15 mouse cellular contexts compared by ENCODE assay signal in the genomic region with DNA sequence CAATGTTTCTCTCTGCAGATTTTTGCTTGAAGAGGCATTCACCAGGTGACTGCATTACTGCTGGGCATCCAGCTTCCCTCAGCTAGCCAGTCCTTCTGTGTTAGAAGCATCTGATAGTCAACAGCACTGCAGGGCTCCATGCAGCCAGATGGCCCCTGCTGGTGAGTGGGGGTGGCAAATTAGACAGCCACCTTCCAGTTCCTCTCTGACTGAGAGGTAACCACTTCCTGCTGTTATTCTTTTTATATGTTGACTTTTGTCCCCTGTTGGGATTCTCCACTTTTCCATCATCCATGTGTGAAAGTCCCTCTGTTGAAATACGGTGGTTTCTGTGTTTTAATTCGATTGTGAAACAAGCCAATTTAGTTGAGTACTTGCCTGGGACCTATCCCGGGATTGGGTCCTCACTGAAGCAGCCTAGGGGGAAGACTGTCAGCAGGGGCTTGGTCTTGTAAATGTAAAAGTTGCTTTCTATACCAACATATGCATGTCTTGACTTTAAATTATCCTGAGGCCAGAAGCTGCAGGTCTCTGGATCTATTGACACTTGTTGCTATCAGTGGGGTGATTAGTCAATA. TPM values are rescaled to one million over a fixed set of nuclear protein-coding genes. Genes with fewer than 3 reads are reported as not detected.
DNase-seq lines count a peak whose midpoint lies in the region; ATAC-seq and TF ChIP-seq lines count a peak whose summit lies in the region.
"Had no signal": no experiment of that assay in that cellular context is flagged by ENCODE, and none has a peak within 500 bp of the region (broad histone marks: within the 10 kb centered on the region; RNA-seq: fewer than 3 reads in every experiment).

No protein-coding gene starts in this region.

- TF ChIP-seq EP300 in CH12.LX (IDR thresholded peaks at IDR 0.05; ENCODE audit: low read length): peak; percentile 66

- in situ Hi-C loops in CH12.LX (cut with MboI; ENCODE audit: low pct_ligation_motif_present, low pct_unique_long_range_greater_than_20kb, low sequenced_read_pairs): no loop called here

- H3K27ac ChIP-seq in CH12.LX (ENCODE audit: insufficient read depth, low read depth): peak overlapping the region; percentile 79
- no peak overlapping the region for H3K27ac ChIP-seq in limb, embryonic 10.5 days
- H3K27ac ChIP-seq in hindbrain, embryonic 12.5 days: no peak overlapping the region
- H3K27ac ChIP-seq: forebrain, embryonic 13.5 days; hindbrain, embryonic 13.5 days; limb, embryonic 13.5 days; neural tube, embryonic 13.5 days had no signal

- peak in 1 of 2 experiments; percentile 13; a peak in 1 of 4 replicates for TF ChIP-seq CTCF in CH12.LX (conservative IDR thresholded peaks at IDR 0.05 in 1 of 2, IDR thresholded peaks at IDR 0.05 in 1 of 2; ENCODE audit: low read depth in 2 of 2, low read length in 2 of 2)

- dilution Hi-C loops in CH12.LX (cut with MboI; ENCODE audit: extremely low pct_ligation_motif_present, extremely low pct_unique_long_range_greater_than_20kb, low sequenced_read_pairs): no loop called here

- peak overlapping the region in 1 of 3 experiments; percentile 7 for H3K4me3 ChIP-seq in CH12.LX (replicated peaks in 1 of 3; ENCODE audit: low read depth in 2 of 3, low read length in 2 of 3, poor library complexity in 1 of 3)
- H3K4me3 ChIP-seq in limb, embryonic 10.5 days: no peak overlapping the region
- H3K4me3 ChIP-seq in hindbrain, embryonic 12.5 days: no peak overlapping the region
- H3K4me3 ChIP-seq: forebrain, embryonic 13.5 days; hindbrain, embryonic 13.5 days; limb, embryonic 13.5 days; megakaryocyte, embryonic 14.5 days; neural tube, embryonic 13.5 days had no signal

- peak overlapping the region; percentile 75 for H3K4me2 ChIP-seq in CH12.LX (ENCODE audit: insufficient read depth, low read depth, poor library complexity, severe bottlenecking)
- H3K4me2 ChIP-seq in hindbrain, embryonic 12.5 days (replicated peaks): no peak overlapping the region
- H3K4me2 ChIP-seq: forebrain, embryonic 13.5 days; hindbrain, embryonic 13.5 days; limb, embryonic 13.5 days; neural tube, embryonic 13.5 days had no signal

- peak; percentile 20 for DNase-seq in cerebellum, adult 11-12 months
- DNase-seq in cerebellum, postnatal 4 days (ENCODE audit: low spot score in 2 of 2): no peak
- peak; percentile 44 for DNase-seq in CH12.LX (ENCODE audit: extremely low read depth)
- DNase-seq in cerebellum, postnatal 25 days: peak; percentile 12 to 38
- DNase-seq in spleen, postnatal 14 days (ENCODE audit: low spot score in 2 of 2): peak; percentile 7 to 18
- no peak for DNase-seq in limb, embryonic 10.5 days (ENCODE audit: low spot score)
- DNase-seq in layer of hippocampus, postnatal 10 days (ENCODE audit: low spot score in 2 of 2): no peak
- DNase-seq: heart, adult 18-20 months; kidney, postnatal 10 days had no signal

- peak overlapping the region; percentile 74 for H3K9ac ChIP-seq in CH12.LX (ENCODE audit: insufficient read depth, low read depth)
- no peak overlapping the region for H3K9ac ChIP-seq in hindbrain, embryonic 12.5 days
- H3K9ac ChIP-seq: forebrain, embryonic 13.5 days; hindbrain, embryonic 13.5 days; limb, embryonic 13.5 days; neural tube, embryonic 13.5 days had no signal

- no peaks in the 10 kb centered on the region for H3K9me3 ChIP-seq in CH12.LX (replicated peaks; ENCODE audit: low read length)
- H3K9me3 ChIP-seq in limb, embryonic 10.5 days (replicated peaks): no peaks in the 10 kb centered on the region
- H3K9me3 ChIP-seq in hindbrain, embryonic 12.5 days (replicated peaks): no peaks in the 10 kb centered on the region
- H3K9me3 ChIP-seq: forebrain, embryonic 13.5 days; hindbrain, embryonic 13.5 days; limb, embryonic 13.5 days; megakaryocyte, embryonic 14.5 days; neural tube, embryonic 13.5 days had no signal

- H3K79me2 ChIP-seq in CH12.LX (replicated peaks; ENCODE audit: control insufficient read depth, extremely low read depth, insufficient read depth, poor library complexity, severe bottlenecking): 0 out of 2 replicates have a peak, but pooled peaks cover 2% of the 10 kb centered on the region

- no peak for ATAC-seq in hindbrain, embryonic 12.5 days (ENCODE audit: low FRiP score)
- ATAC-seq: forebrain, embryonic 13.5 days had no signal

- WGBS in limb, embryonic 10.5 days: 51% methylated on average over 3 of the region's 3 CpGs
- 47% methylated on average over 3 of the region's 3 CpGs for WGBS in hindbrain, embryonic 12.5 days

- TF ChIP-seq RAD21 in CH12.LX (IDR thresholded peaks at IDR 0.05; ENCODE audit: low read depth, low read length): no peak; the same call in 1 of the 2 replicates

- peaks cover 0 to 22% of the 10 kb centered on the region in 2 experiments; a peak in 1 of 4 replicates for H3K4me1 ChIP-seq in CH12.LX (ENCODE audit: control insufficient read depth in 1 of 2, insufficient read depth in 2 of 2)
- H3K4me1 ChIP-seq in limb, embryonic 10.5 days: no peaks in the 10 kb centered on the region
- H3K4me1 ChIP-seq in hindbrain, embryonic 12.5 days: no peaks in the 10 kb centered on the region
- H3K4me1 ChIP-seq: forebrain, embryonic 13.5 days; hindbrain, embryonic 13.5 days; limb, embryonic 13.5 days; megakaryocyte, embryonic 14.5 days; neural tube, embryonic 13.5 days had no signal

- H3K27me3 ChIP-seq in CH12.LX (replicated peaks): no peaks in the 10 kb centered on the region
- no peaks in the 10 kb centered on the region for H3K27me3 ChIP-seq in limb, embryonic 10.5 days (ENCODE audit: low read depth, poor library complexity, severe bottlenecking)
- H3K27me3 ChIP-seq in hindbrain, embryonic 12.5 days: no peaks in the 10 kb centered on the region
- H3K27me3 ChIP-seq: forebrain, embryonic 13.5 days; hindbrain, embryonic 13.5 days; limb, embryonic 13.5 days; megakaryocyte, embryonic 14.5 days; neural tube, embryonic 13.5 days had no signal

- H3K36me3 ChIP-seq in CH12.LX (replicated peaks in 1 of 2; ENCODE audit: control insufficient read depth in 1 of 2, insufficient read depth in 1 of 2, low read length in 1 of 2): no peaks in the 10 kb centered on the region
- H3K36me3 ChIP-seq in limb, embryonic 10.5 days: no peaks in the 10 kb centered on the region
- H3K36me3 ChIP-seq in hindbrain, embryonic 12.5 days: no peaks in the 10 kb centered on the region
- H3K36me3 ChIP-seq: hindbrain, embryonic 13.5 days; limb, embryonic 13.5 days; neural tube, embryonic 13.5 days had no signal

- TF ChIP-seq POLR2A in CH12.LX (IDR thresholded peaks at IDR 0.05; ENCODE audit: low read depth, low read length): peak; percentile 32; the same call in 1 of the 2 replicates

TF ChIP-seq in CH12.LX, 34 proteins besides CTCF, POLR2A, EP300 and RAD21:
- TF ChIP-seq ZMIZ1 (IDR thresholded peaks at IDR 0.05; ENCODE audit: low read depth, low read length) (no peak), SMC3 (IDR thresholded peaks at IDR 0.05; ENCODE audit: low read depth, low read length) (peak; percentile 14; the same call in 1 of the 2 replicates), TBP (conservative IDR thresholded peaks at IDR 0.05; ENCODE audit: low read depth, low read length) (0 out of 2 replicates have a peak, but pooled peaks have one; percentile 28), POLR2AphosphoS2 (IDR thresholded peaks at IDR 0.05; ENCODE audit: low read depth, low read length) (no peak), SIN3A (IDR thresholded peaks at IDR 0.05; ENCODE audit: low read length) (no peak), E2F4 (IDR thresholded peaks at IDR 0.05; ENCODE audit: insufficient replicate concordance, low read depth, low read length) (no peak), GABPA (IDR thresholded peaks at IDR 0.05; ENCODE audit: insufficient replicate concordance, low read depth, low read length) (no peak), HCFC1 (IDR thresholded peaks at IDR 0.05; ENCODE audit: low read depth, low read length) (peak; percentile 29; the same call in 1 of the 2 replicates), NELFE (IDR thresholded peaks at IDR 0.05; ENCODE audit: low read depth, low read length) (0 out of 2 replicates have a peak, but pooled peaks have one; percentile 14), JUND (conservative IDR thresholded peaks at IDR 0.05; ENCODE audit: low read depth, low read length) (no peak), ZKSCAN1 (IDR thresholded peaks at IDR 0.05; ENCODE audit: borderline replicate concordance, low read depth, low read length) (no peak), BHLHE40 (IDR thresholded peaks at IDR 0.05; ENCODE audit: low read depth, low read length) (no peak; the same call in 1 of the 2 replicates), TCF12 (IDR thresholded peaks at IDR 0.05; ENCODE audit: low read depth, low read length) (peak; percentile 73), PAX5 (IDR thresholded peaks at IDR 0.05; ENCODE audit: low read length) (no peak), KAT2A (IDR thresholded peaks at IDR 0.05; ENCODE audit: insufficient replicate concordance, low read length) (no peak), MAX (IDR thresholded peaks at IDR 0.05; ENCODE audit: low read length) (0 out of 2 replicates have a peak, but pooled peaks have one; percentile 15), IRF4 (IDR thresholded peaks at IDR 0.05; ENCODE audit: low read depth, low read length) (peak; percentile 62), ETS1 (conservative IDR thresholded peaks at IDR 0.05; ENCODE audit: low read depth, low read length) (0 out of 2 replicates have a peak, but pooled peaks have one; percentile 20), MYC (IDR thresholded peaks at IDR 0.05; ENCODE audit: low read depth, low read length) (no peak), MEF2A (IDR thresholded peaks at IDR 0.05; ENCODE audit: borderline replicate concordance, low read depth, low read length) (0 out of 2 replicates have a peak, but pooled peaks have one; percentile 33)

RNA-seq across cellular contexts. Expression of a gene that starts 16.7 kb away (rescaled TPM):
- total RNA-seq in CH12.LX (2012; rRNA removed) (46.3 and 57.0 TPM in 2 replicates), CH12.LX (2014; rRNA removed) (111 TPM in 2 replicates)
- polyA plus RNA-seq in CH12.LX (2012; ENCODE audit: insufficient read length, low read depth): 126 and 127 TPM in 2 replicates
- polyA plus RNA-seq in limb, embryonic 10.5 days (2016; fragmentation: Nextera tagmentation; extraction: Ambion mirVana): 0.29 and 0.48 TPM in 2 replicates
- under 1 TPM; 0.47 to 0.91 TPM for total RNA-seq in layer of hippocampus, postnatal 10 days (2021)
- 0.97 and 1.0 TPM in 2 replicates for polyA plus RNA-seq in hindbrain, embryonic 12.5 days (2016; fragmentation: Nextera tagmentation; extraction: Ambion mirVana)

Comparison
In these comparisons a context has a peak if more than half of its experiments do, and no peak if none do; other contexts are left out.
1. DNase-seq: peak in cerebellum, adult 11-12 months (single experiment), CH12.LX (single experiment), cerebellum, postnatal 25 days (2 of 2) and spleen, postnatal 14 days (2 of 2); none in cerebellum, postnatal 4 days (0 of 2), limb, embryonic 10.5 days (single experiment) and layer of hippocampus, postnatal 10 days (0 of 2).
2. RNA of a gene that starts 16.7 kb away (polyA plus RNA-seq): 126 to 127 TPM in CH12.LX; 0.97 to 1.0 TPM in hindbrain, embryonic 12.5 days and 0.29 to 0.48 TPM in limb, embryonic 10.5 days; every median in the first group is over 10 times any median in the second.